Mouse (Mus musculus) layer of hippocampus, postnatal 10 days (tissue): ENCODE measurements around the gene Olfr1505. TPM values are rescaled to one million over a fixed set of nuclear protein-coding genes. Genes with fewer than 3 reads are reported as not detected.

Experiments used
- DNase-seq, 2 experiments: peaks; one replicate each; pipeline ENCODE4 v3.0.0; 2021; ENCODE audit warnings: low spot score in 2 of 2
- long read RNA-seq: library from polyadenylated mRNA; stranded (forward); transcript quantifications from one replicate; pipeline ENCODE4 v2.0.0, GENCODE M21; 2023
- total RNA-seq, 2 experiments: library from RNA; stranded (reverse); gene quantifications; 2 replicates each; pipeline ENCODE4 v1.2.3; 2021

The Olfr1505 gene
- total RNA-seq: not detected
- long read RNA-seq: 0 reads

- DNase-seq: no peak
Measured at GRCm38 (mm10) chr19:13913230-13913629, at the start of gene Olfr1505. Gene Olfr1505 (plus strand): TSS chr19:13913530.

GRCm38 (mm10) chr19:13897828-13898227, 15.5 kb upstream of the Olfr1505 start, which contains the start of gene Olfr1504:
Gene Olfr1504 (minus strand): TSS chr19:13897928.
- DNase-seq: no peak

Other genes starting within 250 kb of the Olfr1505 start
- not detected for gene Olfr1491, start 216.3 kb upstream of the Olfr1505 start, total RNA-seq
- gene Olfr1493-ps1, start 190.3 kb upstream of the Olfr1505 start, total RNA-seq: not detected
- gene Olfr1494, start 173.8 kb upstream of the Olfr1505 start, total RNA-seq: not detected
- not detected for gene Olfr1495, start 148.9 kb upstream of the Olfr1505 start, total RNA-seq
- not detected for gene Olfr1496, start 135.7 kb upstream of the Olfr1505 start, total RNA-seq
- gene Olfr1497, start 115.3 kb upstream of the Olfr1505 start, total RNA-seq: not detected
- gene Olfr1499, start 94.1 kb upstream of the Olfr1505 start, total RNA-seq: not detected
- not detected for gene Olfr1500, start 83.0 kb upstream of the Olfr1505 start, total RNA-seq
- not detected for gene Olfr1501, start 62.8 kb upstream of the Olfr1505 start, total RNA-seq
- gene Olfr1502, start 51.7 kb upstream of the Olfr1505 start, total RNA-seq: not detected
- gene Olfr1504, start 15.6 kb upstream of the Olfr1505 start, total RNA-seq: not detected